Mouse (Mus musculus) ES-E14 (cell line): Measurements from ENCODE around the gene Gm10799. TPM values are rescaled to one million over a fixed set of nuclear protein-coding genes. Genes with fewer than 3 reads are reported as not detected.
"Not testable (repeated sequence)": the region's sequence is repeated elsewhere in the genome, so short reads cannot be mapped to it uniquely, and the experiment has no call there.

Source experiments
- DNase-seq: peaks from one replicate; pipeline ENCODE4 v3.0.0-alpha.2; 2013; ENCODE audit warnings: low read depth, low spot score
- H3K27ac ChIP-seq: 2 replicates; pipeline ENCODE4 v1.5.1; 2012; ENCODE audit warnings: low read depth, mild to moderate bottlenecking, low read length, moderate library complexity, mixed read lengths; ENCODE audit not compliant: poor library complexity, insufficient read depth, severe bottlenecking
- H3K36me3 ChIP-seq: 2 replicates; pipeline ENCODE4 v1.6.1; 2012; ENCODE audit warnings: mild to moderate bottlenecking, low read length, moderate library complexity, mixed read lengths; ENCODE audit not compliant: control insufficient read depth, poor library complexity, insufficient read depth, severe bottlenecking
- H3K4me1 ChIP-seq, 2 experiments: fragments of 150-350 bp in 1 of 2; sonication (generic) in 1 of 2; 2 replicates each; pipeline ENCODE4 v1.6.1; 2012; ENCODE audit warnings: low read length in 2 of 2, mild to moderate bottlenecking in 1 of 2, mixed read lengths in 1 of 2; ENCODE audit not compliant: control insufficient read depth in 2 of 2, insufficient read depth in 2 of 2, poor library complexity in 1 of 2
- H3K4me3 ChIP-seq, 2 experiments: fragments of 150-350 bp in 1 of 2; sonication (generic) in 1 of 2; 2 replicates each; pipeline ENCODE4 v1.5.1; 2012; ENCODE audit warnings: low read length in 2 of 2, low read depth in 1 of 2, mild to moderate bottlenecking in 1 of 2, mixed read lengths in 1 of 2; ENCODE audit not compliant: insufficient read depth in 1 of 2, poor library complexity in 1 of 2, severe bottlenecking in 1 of 2
- H3K9ac ChIP-seq: 2 replicates; pipeline ENCODE4 v1.6.1; 2012; ENCODE audit warnings: low read depth, mild to moderate bottlenecking, low read length, mixed read lengths; ENCODE audit not compliant: poor library complexity, insufficient read depth, severe bottlenecking
- H3K9me3 ChIP-seq: fragments of 150-350 bp; sonication (generic); 2 replicates; pipeline ENCODE4 v1.6.1; 2012; ENCODE audit warnings: low read depth, mild to moderate bottlenecking, low read length; ENCODE audit not compliant: control insufficient read depth, insufficient read depth
- CHD2 ChIP-seq: IDR thresholded peaks from 2 replicates; pipeline ENCODE4 v1.6.1; 2014; ENCODE audit warnings: mild to moderate bottlenecking, low read depth, low read length, inconsistent platforms
- HCFC1 ChIP-seq: IDR thresholded peaks from 2 replicates; pipeline ENCODE4 v1.6.1; 2012; ENCODE audit warnings: low read length, inconsistent platforms, borderline replicate concordance; ENCODE audit not compliant: insufficient read depth
- MAFK ChIP-seq: IDR thresholded peaks from 2 replicates; pipeline ENCODE4 v1.6.1; 2014; ENCODE audit warnings: mild to moderate bottlenecking, low read depth, low read length, inconsistent platforms; ENCODE audit not compliant: insufficient read depth
- ZC3H11A ChIP-seq: IDR thresholded peaks from 2 replicates; pipeline ENCODE4 v1.6.1; 2012; ENCODE audit warnings: low read depth, mild to moderate bottlenecking, inconsistent platforms, low read length, borderline replicate concordance
- ZNF384 ChIP-seq: IDR thresholded peaks from 2 replicates; pipeline ENCODE4 v1.6.1; 2012; ENCODE audit warnings: low read depth, low read length, inconsistent platforms
- in situ Hi-C, 2 experiments: fragments of 600-800 bp; cut with MboI; formaldehyde crosslinking; loops; one replicate each; pipeline ENCODE4 v1.15.1; 2025; ENCODE audit warnings: low sequenced_read_pairs in 2 of 2, inconsistent platforms in 1 of 2; ENCODE audit not compliant: unreplicated experiment in 2 of 2
- total RNA-seq: library from RNA; depleted of rRNA; stranded (reverse); fragments of 300-350 nt; gene quantifications from 2 replicates; pipeline ENCODE4 v1.2.3, GENCODE M21; 2012

Gm10799 gene
- total RNA-seq, 1 experiment, result not detected

GRCm38 (mm10) chr2:104069704-104070185 is 1.4 kb upstream of the Gm10799 start, which contains the start of gene Cd59b:
TSS of gene Cd59b (plus strand) at chr2:104069849.
- peak within 1 kb of the TSS; percentile 59; the same call in 1 of the 2 replicates for H3K9ac ChIP-seq
- no peaks in the 10 kb centered on the region for H3K36me3 ChIP-seq
- H3K9me3 ChIP-seq, result no peaks in the 10 kb centered on the region
- TF ChIP-seq ZC3H11A (no peak), MAFK (no peak), HCFC1 (no peak), ZNF384 (no peak), CHD2 (no peak)
- peak within 1 kb of the TSS; percentile 14; the same call in 1 of the 2 replicates for H3K27ac ChIP-seq
- peaks cover 5% of the 10 kb centered on the region in 2 experiments; a peak in 3 of 4 replicates for H3K4me1 ChIP-seq
- peak; percentile 44 for DNase-seq
- in situ Hi-C loops, result no loop called here
- H3K4me3 ChIP-seq, result peak within 1 kb of the TSS; percentile 34 to 72

GRCm38 (mm10) chr2:104065526-104065925 is 2.8 kb downstream of the Gm10799 start, which contains the start of gene Gm10912:
TSS of gene Gm10912 (plus strand) at chr2:104065826.
- H3K4me3 ChIP-seq, H3K4me1 ChIP-seq, DNase-seq, H3K27ac ChIP-seq, H3K9ac ChIP-seq, H3K9me3 ChIP-seq, in situ Hi-C loops, H3K36me3 ChIP-seq: not testable (repeated sequence)

GRCm38 (mm10) chr2:104064152-104064551 is 4.2 kb downstream of the Gm10799 start:
- Histone ChIP-seq H3K27ac (no peak overlapping the region), H3K9me3 (no peaks in the 10 kb centered on the region), H3K36me3 (no peaks in the 10 kb centered on the region), H3K4me3 (no peak overlapping the region), H3K9ac (no peak overlapping the region), H3K4me1 (no peaks in the 10 kb centered on the region)
- no peak for TF ChIP-seq MAFK
- no peak for TF ChIP-seq HCFC1
- no peak for TF ChIP-seq CHD2
- TF ChIP-seq ZNF384, result no peak
- TF ChIP-seq ZC3H11A, result no peak
- in situ Hi-C loops, result no loop called here
- no peak for DNase-seq

- TF ChIP-seq ZNF384, result no peak
- no peak for TF ChIP-seq MAFK
- TF ChIP-seq HCFC1, result no peak
- no peak for TF ChIP-seq ZC3H11A
- TF ChIP-seq CHD2, result no peak
- Histone ChIP-seq H3K4me1 (no peaks in the 10 kb centered on the region), H3K9me3 (no peaks in the 10 kb centered on the region), H3K27ac (no peak overlapping the region), H3K36me3 (peaks cover 2% of the 10 kb centered on the region; the same call in 1 of the 2 replicates), H3K9ac (no peak overlapping the region), H3K4me3 (no peak overlapping the region)
- DNase-seq, result no peak
- in situ Hi-C loops, result no loop called here
Measured at GRCm38 (mm10) chr2:104062665-104063064, 5.7 kb downstream of the Gm10799 start.

GRCm38 (mm10) chr2:104060996-104061395 is 7.4 kb downstream of the Gm10799 start:
- Histone ChIP-seq H3K9me3 (no peaks in the 10 kb centered on the region), H3K36me3 (peaks cover 2% of the 10 kb centered on the region; the same call in 1 of the 2 replicates), H3K9ac (no peak overlapping the region), H3K4me3 (no peak overlapping the region), H3K27ac (no peak overlapping the region), H3K4me1 (no peaks in the 10 kb centered on the region)
- no peak for TF ChIP-seq MAFK
- TF ChIP-seq ZC3H11A, result no peak
- no peak for TF ChIP-seq ZNF384
- no peak for TF ChIP-seq HCFC1
- no peak for TF ChIP-seq CHD2
- in situ Hi-C loops, result no loop called here
- DNase-seq, result no peak
